Mouse (Mus musculus) erythroblast, embryonic 14.5 days (primary cell): ENCODE data around the gene Nckipsd.

Experiments used
- GATA1 ChIP-seq: IDR thresholded peaks from 2 replicates; pipeline ENCODE4 v1.6.1; 2012; ENCODE audit warnings: low read length, inconsistent platforms, mixed read lengths
- TAL1 ChIP-seq: IDR thresholded peaks from 3 replicates; pipeline ENCODE4 v1.6.1; 2012; ENCODE audit warnings: low read length, inconsistent platforms, mixed read lengths

DNA sequence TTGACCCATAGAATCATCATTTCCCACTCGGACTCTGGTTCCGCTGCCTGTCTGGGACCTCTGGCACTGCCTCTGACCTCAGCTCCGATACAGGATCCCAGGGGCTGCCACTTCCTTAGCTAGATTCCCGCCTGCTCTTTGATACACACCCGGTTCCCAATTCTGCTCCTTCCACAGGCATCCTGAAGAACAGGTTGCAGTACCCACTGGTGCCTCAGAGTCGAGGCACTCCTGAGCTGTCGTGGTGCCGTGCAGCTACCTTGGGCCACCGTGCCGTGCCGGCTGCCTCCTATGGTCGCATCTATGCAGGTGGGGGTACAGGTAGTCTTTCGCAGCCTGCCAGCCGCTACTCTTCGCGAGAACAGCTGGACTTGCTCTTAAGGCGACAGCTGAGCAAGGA lies 40.3 kb downstream of the Nckipsd start:
- TF ChIP-seq TAL1 (no peak), GATA1 (no peak)
